Mouse (Mus musculus) cerebellum, postnatal 10 days (tissue): ENCODE data around the gene H2afz.
A peak's percentile ranks its signal among the peaks of the same experiment; 100 is the strongest.
"Not testable (repeated sequence)": the region's sequence is repeated elsewhere in the genome, so short reads cannot be mapped to it uniquely, and the experiment has no call there.

Experiments
- DNase-seq, 2 experiments: peaks; one replicate each; pipeline ENCODE4 v3.0.0; 2021; ENCODE audit warnings: mixed read lengths in 2 of 2

H2afz gene

DNA sequence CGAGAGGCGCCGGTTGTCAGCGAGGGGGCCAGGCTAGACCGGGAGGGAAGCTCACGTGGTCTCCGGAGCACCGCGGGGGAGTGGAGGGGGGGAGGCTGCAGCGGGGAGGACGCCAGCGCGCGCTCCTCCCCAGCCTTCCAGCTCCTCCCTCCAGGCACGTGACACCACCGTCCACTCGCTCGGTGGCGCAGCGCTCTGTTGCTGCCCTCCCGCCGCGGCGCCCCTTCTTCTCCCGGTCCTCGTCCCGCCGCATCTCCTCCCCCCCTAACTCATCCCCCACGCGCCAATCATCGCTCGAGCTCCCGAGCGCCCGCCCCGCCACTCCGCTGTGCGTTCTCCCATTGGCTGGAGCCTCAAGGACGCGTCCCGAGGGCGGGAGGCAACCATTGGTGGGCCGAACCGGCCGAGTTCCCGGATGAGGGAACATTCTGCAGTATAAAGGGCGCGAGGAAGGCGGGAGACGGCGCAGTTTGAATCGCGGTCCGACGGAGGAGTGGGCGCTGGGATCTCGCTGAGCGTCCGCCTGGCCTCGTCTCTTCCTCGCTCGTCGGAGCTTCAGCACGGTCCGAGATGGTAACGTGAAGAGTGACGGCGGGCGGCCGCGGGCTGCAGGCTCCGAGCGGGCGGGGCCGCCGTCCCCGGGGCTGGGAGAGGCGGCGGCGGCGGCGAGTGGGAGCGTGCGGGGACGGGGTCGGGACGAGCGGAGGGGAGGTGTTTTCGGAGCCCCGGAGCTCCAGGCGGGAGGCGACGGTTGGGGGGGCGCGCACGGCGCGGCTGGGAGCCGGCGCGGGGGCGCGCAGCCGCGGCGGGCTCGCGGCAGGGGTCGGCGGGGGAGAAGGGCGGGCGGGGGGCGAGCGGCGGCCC, at the start of gene H2afz:
TSS of gene H2afz (plus strand) at position 364 of the 864 bp plus-strand sequence.
- DNase-seq, result peak; percentile 99

DNA sequence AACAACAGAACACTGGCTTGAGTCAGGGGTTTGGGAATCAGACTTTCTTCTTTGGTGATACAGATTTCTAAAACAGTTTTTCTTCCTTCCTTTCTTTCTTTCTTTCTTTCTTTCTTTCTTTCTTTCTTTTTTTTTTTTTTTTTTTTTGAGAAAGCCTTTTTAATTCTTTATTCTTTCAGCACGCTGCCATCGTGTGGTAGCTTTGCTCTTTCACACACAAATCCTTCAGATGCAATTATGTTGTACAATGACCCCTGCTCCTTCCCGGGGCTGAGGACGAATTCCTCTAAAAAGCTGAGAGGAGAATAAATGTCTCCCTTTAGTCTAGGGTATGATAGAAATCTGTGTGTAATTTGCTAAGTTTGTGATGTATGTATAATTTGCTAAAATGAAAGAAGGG, 45.6 kb upstream of the H2afz start:
- peak; percentile 15 to 16 for DNase-seq

DNA sequence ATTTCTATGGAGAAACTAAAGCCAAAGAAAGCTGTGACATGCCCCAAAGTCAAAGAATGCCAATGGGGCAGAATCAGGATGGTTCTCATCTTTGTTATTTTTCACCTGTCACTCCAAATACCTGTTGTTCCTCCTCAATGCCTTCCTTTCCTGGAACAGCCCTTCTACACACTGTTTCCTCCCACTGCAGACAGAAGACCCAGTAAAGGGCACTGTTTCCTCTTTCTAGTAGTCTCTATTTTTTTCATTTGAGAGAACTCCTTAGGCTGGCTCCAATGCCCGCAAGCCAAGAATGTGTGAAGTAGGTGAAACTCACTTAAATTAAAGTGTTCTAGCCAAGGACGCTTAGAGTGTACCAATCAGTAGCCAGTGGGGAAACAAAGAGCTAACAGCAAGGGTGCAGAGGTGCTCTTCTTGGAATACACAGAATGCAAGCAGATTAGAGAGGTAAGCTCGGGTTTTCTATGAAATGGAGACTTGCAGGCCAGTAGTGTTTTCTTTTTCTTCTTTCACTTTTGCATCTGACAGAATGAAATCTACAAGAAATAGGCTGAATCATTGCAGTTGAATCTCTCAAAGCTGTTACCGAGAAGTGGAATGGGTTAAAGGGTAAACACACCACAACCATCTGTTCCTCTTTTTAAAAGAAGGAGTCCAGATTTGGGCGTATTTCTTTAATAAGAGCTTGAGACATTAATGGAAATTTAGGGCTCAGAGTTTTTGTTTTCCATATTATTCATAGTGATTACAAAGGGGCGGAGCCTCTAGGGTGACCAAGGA, 43.4 kb upstream of the H2afz start:
- no peak for DNase-seq

DNA sequence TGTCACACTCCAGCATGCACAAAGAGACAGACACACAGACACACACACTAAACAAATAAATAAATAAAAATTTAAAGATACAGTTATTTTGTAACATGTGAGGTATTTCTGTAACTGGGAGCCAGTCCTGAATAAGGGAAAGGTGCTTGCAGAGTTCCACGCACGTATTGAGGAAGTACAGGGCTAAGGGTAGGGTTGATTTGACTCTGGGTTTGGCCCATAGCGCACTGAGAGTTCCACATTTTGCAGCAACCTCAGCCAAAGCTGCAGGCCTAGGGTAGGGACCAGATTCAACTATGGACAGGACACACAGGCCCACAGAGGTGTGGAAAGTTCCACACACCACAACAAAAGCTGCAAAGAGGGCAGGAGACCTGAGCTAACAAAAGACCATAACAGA, 41.0 kb upstream of the H2afz start:
- no peak for DNase-seq

DNA sequence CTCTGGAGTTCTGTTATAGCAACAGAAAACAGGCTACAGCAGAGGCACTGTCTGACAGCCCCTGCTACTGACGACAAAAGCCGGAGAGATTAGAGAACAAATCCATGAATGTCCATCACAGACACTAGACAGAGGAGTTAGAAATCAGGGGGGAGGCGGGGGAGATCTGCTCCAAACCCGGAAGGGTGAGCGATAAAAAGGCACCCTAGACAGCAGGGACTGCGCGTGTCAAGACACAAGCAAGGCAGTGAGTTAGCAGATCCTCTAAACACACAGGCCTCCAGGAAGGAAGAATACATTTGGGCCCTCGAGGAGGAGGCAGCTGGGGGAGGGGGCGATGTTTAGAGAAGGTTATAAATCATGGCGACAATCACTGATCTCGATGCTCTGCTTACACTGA, 36.6 kb upstream of the H2afz start:
- DNase-seq, result no peak

DNA sequence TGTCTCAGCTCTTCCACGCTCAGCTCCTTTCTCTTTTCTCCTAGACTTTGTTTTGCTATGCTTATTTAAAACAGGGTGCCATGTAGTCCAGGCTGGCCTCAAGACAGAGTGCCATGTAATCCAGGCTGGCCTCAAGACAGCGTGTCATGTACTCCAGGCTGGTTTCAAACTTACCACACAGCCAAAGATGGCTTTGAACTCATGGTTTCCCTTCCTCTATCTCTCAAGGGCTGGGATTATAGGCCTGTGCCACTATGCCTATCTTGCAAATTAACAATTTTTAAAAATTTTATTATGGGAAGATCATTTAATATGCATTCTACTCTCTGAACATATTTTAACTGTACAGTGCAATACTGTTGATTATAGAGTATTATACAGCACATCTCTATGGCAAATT, 33.1 kb upstream of the H2afz start:
- no peak for DNase-seq

DNA sequence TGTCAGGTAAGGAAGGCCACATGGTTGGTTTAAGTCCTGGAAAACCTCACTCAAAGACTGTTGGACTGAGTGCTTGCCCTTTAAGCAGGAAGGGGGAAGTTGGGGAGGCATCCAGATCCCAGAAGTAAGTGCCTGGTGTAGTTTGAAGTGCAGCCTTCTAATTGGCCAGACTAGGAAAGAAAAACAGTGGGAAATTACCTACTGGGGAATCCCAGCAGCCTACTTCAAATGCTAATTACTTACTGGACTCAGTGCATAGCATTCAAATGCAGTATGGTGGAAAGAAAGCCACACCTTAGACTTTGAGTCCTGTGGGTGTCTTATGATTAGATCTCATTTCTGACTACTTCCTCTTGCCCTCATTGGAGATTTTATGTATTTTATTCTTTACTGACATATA, 31.2 kb upstream of the H2afz start:
- DNase-seq, result no peak

DNA sequence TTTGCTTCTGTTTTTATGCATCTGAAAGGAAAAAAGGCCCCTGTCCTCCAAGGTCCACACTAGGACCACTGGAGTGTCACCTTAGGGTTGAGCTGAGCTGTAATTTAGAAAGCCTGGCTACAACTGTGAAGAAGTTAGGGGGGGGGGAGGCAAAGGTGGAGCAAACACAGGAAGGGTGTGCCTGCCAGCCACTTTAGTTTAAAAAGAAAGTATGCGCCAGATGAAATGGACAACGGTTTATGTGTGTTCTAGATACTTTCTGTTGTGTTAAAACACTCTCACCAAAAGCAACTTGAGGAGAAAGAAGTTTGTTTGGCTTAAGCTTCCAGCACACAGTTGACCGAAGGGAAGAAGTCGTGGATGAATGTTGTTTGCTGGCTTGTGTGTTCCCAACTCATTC, 30.6 kb upstream of the H2afz start:
- DNase-seq, result no peak

DNA sequence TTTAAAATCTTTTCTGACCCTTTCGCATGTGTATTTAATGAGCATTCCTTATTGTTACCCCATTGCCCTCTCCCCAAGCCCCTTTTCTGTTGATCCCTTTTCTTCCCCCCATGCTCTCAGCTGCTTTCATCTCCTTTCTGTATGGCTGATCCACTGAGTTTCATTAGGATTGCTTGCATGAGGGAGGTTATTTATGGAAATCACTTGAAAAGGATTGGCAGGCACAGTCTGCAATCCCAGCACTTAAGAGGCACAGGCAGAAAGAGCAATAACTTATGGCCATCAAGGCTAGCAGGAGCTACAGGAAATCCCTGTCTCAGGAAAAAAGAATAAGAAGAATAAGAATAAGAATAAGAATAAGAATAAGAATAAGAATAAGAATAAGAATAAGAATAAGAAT, 27.7 kb upstream of the H2afz start:
- no peak for DNase-seq

DNA sequence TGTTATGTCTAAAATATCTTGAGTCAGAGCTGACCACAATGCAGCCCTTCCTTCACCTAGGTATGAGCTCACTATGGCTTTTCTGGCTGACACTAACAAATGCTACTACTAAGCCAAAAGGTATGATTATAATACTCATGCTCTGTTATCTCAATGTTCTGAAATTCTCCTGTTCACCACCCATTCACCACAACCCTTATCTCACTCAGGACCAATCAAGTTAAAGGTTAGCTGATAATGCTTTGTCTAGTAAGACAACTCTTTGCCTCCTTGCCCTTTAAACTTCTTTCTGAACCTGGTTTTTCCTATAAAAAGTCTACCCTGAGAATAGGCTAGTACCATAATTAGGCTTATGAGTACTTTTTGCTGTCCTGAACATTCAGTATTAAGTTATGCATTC, 26.1 kb upstream of the H2afz start:
- DNase-seq, result no peak

DNA sequence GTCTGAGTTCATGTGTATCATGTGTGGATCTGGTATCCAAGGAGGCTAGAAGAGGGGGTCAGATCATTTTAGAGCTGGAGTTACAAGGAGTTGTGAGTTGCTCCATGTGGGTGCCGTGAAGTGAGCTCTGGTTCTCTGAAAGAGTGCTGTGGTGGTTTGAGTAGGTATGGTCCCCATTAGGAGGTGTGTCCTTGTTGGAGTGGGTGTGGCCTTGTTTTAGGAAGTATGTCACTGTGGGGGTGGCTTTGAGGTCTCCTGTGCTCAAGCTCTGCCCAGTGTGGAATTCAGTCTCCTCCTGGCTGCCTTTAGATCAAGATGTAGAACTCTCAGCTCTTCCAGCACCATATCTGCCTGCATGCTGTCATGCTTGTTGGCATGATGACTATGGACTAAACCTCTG, 21.3 kb upstream of the H2afz start:
- no peak for DNase-seq

DNA sequence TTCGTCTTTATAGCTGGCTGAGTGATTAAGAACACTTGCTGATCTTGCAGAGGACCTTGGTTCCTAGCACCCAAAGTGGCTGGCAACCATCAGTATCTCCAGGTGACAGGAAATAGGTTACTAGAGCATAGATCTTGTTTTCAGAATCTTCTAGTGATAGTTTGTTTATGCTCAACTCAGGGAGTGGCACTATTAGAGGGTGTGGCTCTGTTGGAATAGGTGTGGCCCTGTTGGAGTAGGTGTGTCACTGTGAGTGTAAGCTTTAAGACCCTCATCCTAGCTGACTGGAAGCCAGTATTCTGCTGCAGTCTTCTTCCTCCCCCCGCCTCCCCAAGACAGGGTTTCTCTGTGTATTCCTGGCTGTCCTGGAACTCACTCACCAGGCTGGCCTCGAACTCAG, 20.0 kb upstream of the H2afz start:
- DNase-seq, result no peak

DNA sequence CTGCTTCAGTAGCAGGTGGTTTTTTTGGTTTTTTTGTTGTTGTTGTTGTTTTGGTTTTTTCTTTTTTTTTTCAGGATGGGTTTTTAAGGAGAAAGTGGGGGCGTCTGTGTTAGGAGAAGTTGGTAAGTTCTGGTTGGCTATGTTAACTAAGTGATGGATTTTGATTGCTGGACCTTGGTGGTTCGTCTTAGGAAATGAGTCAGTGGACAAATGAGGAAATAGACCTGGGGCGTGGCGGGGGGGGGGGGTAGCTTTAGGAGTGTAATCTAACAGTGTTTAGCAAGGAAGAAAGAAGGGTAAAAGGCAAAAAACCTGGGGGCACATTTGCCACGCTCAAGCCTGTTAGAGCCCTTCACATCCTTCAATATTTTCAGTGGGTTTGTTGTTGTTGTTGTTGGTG, 17.7 kb upstream of the H2afz start:
- no peak for DNase-seq

DNA sequence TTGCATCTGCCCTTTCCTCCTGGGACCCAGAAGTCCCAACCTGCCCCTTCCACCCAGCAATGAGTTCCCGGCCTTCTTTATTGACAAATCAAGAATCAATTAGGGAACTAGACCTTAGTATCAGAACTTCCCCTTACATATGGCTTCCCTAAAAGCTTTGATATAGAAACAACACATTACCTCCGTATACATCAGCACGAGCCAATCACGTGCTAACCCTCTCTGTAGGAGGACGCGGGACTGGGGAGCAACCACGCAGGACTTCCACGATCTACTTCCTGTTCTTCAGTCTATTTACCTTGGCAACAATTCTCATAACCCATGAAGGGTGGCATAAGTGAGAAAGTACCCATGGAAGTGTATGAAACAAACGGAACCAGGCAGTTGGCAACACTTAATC, 15.9 kb upstream of the H2afz start:
- DNase-seq, result no peak

DNA sequence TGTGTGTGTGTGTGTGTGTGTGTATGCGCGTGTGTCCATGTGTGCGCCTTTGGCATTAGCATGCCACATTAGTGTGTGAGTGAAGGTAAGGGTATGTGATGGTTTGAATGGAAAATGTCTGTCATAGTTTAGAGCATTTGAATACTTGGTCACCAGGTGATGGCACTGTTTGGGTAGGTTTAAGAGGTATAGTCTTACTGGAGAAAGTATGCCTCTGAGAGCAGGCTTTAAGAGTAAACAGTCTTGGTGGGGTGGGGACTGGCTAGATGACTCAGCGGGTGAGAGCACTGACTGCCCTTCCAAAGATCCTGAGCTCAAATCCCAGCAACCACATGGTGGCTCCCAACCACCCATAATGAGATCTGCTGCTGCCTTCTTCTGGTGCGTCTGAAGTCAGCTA, 14.6 kb upstream of the H2afz start:
- DNase-seq, result no peak

DNA sequence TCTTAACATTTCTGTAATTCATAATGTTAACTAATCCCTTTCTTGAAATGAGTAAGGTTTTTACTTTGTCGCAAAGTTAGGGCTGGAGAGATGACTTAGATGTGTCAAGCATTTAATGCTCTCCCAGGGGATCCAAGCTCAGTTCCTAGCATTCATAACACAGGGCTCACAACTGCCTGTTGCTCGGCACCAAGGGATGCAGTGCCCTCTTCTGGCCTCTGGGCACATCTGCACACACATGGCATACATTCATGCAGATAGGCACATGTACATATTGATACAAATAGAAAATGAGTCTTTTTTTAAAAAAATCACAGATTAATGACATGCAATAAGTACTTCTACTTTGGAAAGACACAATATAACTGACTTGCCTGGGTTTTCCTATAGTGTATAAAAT, 13.1 kb upstream of the H2afz start:
- DNase-seq, result no peak

DNA sequence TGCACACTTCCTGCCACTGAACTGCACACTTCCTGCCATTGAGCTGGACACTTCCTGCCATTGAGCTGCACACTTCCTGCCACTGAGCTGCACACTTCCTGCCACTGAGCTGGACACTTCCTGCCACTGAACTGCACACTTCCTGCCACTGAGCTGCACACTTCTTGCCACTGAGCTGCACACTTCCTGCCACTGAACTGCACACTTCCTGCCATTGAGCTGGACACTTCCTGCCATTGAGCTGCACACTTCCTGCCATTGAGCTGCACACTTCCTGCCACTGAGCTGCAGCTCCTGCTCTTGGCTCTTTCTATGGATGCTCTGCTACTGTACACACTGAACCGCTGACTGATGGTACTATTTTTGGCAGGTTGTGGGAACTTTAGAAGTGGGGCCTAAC, 11.3 kb upstream of the H2afz start:
- not testable (repeated sequence) for DNase-seq

DNA sequence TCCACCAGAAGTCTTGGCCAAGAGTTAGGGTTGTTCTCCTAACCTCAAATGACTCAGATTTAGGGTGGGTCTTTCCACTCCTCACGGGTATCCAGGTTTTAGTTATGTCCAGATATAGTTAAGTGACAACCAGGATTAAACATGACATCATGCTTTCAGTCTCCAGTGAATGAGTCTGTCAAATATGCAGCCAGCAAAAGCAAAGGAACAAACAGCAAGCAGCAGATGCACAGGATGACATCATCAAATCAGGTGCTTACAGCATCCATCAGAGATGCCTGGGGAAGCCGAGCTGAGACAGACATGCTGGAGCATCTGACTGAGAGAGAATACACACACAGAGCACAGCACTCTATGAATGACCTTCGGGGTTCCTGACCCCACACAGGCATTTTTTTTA, 9.0 kb upstream of the H2afz start:
- peak; percentile 8 to 45 for DNase-seq

DNA sequence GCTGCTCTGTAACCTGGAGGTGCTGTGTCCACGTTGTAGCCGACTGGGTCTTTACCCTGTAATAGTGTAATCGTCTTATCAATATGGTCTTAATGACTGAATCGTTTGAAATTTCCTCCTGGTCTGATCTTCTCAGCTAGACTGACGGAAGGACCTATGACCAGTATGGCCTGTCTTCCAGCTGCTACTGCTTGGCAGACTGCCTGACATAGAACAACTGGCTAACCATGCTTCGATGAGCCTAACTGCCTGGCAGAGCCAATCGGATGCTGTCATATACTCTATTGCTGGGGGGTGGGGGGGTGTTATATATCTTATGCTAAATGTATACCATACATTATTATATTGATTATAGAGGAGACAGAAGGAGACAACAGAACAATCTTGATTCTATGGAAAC, 8.2 kb upstream of the H2afz start:
- DNase-seq, result peak in 1 of 2 experiments; percentile 12

DNA sequence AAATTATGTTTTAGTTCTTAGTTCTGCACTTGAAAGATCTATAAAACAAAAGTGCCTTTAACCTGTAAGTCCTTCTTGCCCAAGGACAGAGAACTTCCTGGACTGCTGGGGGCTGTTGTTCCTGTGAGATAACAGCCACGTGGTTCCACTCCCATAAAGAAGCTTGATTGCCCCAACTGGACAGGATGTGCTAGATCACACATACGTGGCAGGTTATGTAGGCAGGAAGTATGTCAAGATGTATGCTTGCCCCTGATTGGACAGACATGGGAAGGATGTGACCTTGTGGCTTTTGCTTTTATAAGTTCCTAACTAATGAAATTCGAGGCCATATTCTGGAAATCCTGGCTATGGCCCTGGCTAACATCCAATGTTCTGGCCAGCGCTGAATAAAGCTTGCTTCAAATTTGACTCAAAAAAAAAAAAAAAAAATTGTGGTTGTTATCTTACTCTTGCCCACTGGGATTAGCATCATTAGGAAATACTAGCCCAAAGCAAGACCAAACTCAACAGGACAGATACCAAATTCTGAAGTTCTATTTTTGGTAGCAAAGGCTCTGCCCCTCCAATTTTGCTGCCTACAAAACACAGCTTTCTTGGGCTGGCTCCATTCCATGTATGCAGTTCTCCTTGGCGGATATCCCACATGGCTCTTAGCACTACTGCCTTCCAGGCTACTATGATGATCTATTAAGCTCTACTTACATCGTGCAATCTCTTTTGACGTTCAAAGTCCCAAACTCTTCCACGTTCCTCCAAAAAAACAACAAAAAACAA, 3.7 kb upstream of the H2afz start:
- peak; percentile 67 to 71 for DNase-seq

DNA sequence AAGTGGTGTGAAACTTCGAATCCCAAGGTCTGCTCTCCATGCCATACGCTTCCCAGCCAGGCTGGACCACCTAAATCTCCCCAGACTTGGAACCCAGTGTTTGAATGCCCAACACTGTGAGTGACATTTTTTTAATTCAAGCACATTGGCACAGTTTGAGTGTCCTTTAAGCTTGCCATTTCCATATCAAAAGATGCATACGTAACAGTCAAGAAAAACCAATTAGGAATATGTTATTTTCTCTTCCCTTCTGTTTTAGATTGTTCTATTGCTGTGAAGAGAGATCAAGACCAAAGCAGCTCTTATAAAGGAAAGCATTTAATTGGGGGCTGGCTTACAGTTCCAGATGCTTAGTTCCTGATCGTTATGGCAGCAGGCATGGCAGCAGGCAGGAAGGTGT, 2.9 kb upstream of the H2afz start:
- DNase-seq, result no peak

DNA sequence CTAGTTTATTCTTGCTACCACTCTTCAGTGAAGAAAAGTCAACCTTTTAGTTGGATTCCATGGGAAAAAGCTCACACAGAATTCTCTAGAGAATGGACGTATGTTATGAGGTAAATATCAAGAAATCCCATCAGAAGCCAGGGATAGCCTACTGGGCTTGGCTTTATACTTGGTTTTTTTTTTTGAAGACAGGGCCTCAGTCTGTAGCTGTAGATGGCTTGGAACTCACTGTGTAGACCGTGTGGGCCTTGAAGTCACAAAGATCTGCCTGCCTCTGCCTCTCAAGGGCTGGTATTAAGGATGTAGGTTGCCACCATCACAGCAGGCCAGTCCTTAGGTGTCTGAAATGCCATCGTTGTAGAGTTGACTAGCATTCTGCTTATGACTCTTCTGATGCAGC, 1.7 kb upstream of the H2afz start:
- DNase-seq, result no peak

DNA sequence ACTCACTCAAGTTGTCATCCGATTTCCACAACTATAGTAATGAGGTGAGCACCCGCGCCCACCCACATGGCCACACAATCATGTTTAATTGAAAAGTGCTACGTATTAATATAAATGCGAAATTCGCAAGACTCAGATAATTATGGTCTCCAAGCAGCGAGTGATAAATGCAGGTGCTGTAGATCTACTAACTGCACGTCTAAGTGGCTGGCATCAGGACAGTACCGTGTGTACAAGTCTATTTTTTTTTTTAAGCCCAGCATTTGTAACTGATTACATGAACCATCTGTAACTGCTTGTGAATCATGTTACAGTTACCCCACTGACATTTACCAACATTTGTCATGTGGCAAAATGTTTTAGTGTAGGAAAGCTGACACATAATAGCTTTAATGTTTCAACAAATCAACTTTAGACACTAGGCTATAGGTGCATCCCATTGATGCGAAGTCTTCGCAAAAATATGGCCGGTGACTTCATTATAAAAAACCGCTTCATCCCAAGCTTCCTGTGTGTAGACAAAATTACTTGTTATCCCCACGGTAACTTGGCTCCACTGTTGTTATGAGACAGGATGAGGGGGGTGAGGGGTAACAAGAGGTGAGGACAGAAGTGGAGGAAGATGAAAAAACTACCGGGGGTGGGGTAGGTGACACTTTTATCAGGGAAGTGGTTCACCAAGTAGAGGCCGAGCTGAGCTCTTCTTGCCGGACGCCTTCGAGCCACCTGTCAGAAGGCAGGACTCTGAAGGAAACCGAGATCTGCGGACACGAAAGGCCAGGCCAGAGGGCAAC, 760 bp upstream of the H2afz start:
- peak in 1 of 2 experiments; percentile 3 for DNase-seq
